Mouse (Mus musculus) forebrain, postnatal 0 days (tissue): ENCODE measurements around the gene Rab28. TPM values are rescaled to one million over a fixed set of nuclear protein-coding genes. Genes with fewer than 3 reads are reported as not detected.

Source experiments
- ATAC-seq: fragments of 200-750 bp; cut with Nextera tagmentation; 2 replicates; pipeline ENCODE4 v1.8.0; 2017; ENCODE audit warnings: mild to moderate bottlenecking, moderate library complexity
- DNase-seq: peaks from one replicate; pipeline ENCODE4 v3.0.0-alpha.2; 2015
- H3K27ac ChIP-seq: fragments of 300-500 bp; sonication (generic); 2 replicates; pipeline ENCODE4 v1.5.1; 2014; ENCODE audit warnings: low read depth, mild to moderate bottlenecking, antibody characterized with exemption, low read length, moderate library complexity, mixed read lengths
- H3K27me3 ChIP-seq: fragments of 300-500 bp; sonication (generic); 2 replicates; pipeline ENCODE4 v1.6.1; 2014; ENCODE audit warnings: mild to moderate bottlenecking, low read length, mixed read lengths; ENCODE audit not compliant: insufficient read depth
- H3K36me3 ChIP-seq: fragments of 300-500 bp; sonication (generic); 2 replicates; pipeline ENCODE4 v1.6.1; 2014; ENCODE audit warnings: mild to moderate bottlenecking, moderate library complexity; ENCODE audit not compliant: insufficient read depth
- H3K4me1 ChIP-seq: fragments of 300-500 bp; sonication (generic); 2 replicates; pipeline ENCODE4 v1.6.1; 2014; ENCODE audit warnings: antibody characterized with exemption; ENCODE audit not compliant: insufficient read depth
- H3K4me2 ChIP-seq: fragments of 300-500 bp; sonication (generic); 2 replicates; pipeline ENCODE4 v1.6.1; 2014; ENCODE audit warnings: low read depth, mild to moderate bottlenecking, moderate library complexity
- H3K4me3 ChIP-seq: fragments of 300-500 bp; sonication (generic); 2 replicates; pipeline ENCODE4 v1.5.1; 2014; ENCODE audit warnings: low read depth, low read length, mixed read lengths
- H3K9ac ChIP-seq: fragments of 300-500 bp; sonication (generic); 2 replicates; pipeline ENCODE4 v1.6.1; 2014; ENCODE audit warnings: mild to moderate bottlenecking
- H3K9me3 ChIP-seq: fragments of 300-500 bp; sonication (generic); 2 replicates; pipeline ENCODE4 v1.6.1; 2016; ENCODE audit warnings: low read length
- CTCF ChIP-seq: sonication (generic); IDR thresholded peaks from 2 replicates; pipeline ENCODE4 v1.5.1; 2016; ENCODE audit warnings: antibody characterized with exemption, control low read depth, low read depth
- WGBS: fragments of 180-500 bp; shearing (Covaris S2); extraction: QIAGEN DNeasy Blood & Tissue Kit; methylation state at CpG from one replicate; pipeline ENCODE4 v1.1.7; 2014; 5-methylcytosine and 5-hydroxymethylcytosine counted together
- polyA plus RNA-seq: library from polyadenylated mRNA; unstranded; fragments of >200 nt; fragmentation: Nextera tagmentation; extraction: Ambion mirVana; gene quantifications from 2 replicates; pipeline ENCODE4 v1.2.1, GENCODE M21; 2015
- total RNA-seq: library from RNA; depleted of rRNA; stranded (reverse); fragments of >200 nt; gene quantifications from 2 replicates; pipeline ENCODE4 v1.2.3, GENCODE M21; 2014; rRNA removed

Rab28 gene
- total RNA-seq (59.5 and 63.6 TPM in 2 replicates), polyA plus RNA-seq (40.5 and 48.5 TPM in 2 replicates)

GRCm38 (mm10) chr5:41708051-41708630, at the start of gene Rab28:
TSS of gene Rab28 (minus strand) at chr5:41708157.
- 2% methylated on average over 30 of the region's 34 CpGs for WGBS
- Histone ChIP-seq H3K9me3 (no peaks in the 10 kb centered on the region), H3K4me2 (peak within 1 kb of the TSS; percentile 94), H3K4me1 (peaks cover 4% of the 10 kb centered on the region; the same call in 1 of the 2 replicates), H3K27ac (peak within 1 kb of the TSS; percentile 89), H3K9ac (peak within 1 kb of the TSS; percentile 96), H3K27me3 (no peaks in the 10 kb centered on the region), H3K36me3 (no peaks in the 10 kb centered on the region), H3K4me3 (peak within 1 kb of the TSS; percentile 98)
- ATAC-seq = peak; percentile 97
- peak; percentile 98 for DNase-seq
- TF ChIP-seq CTCF = no peak; the same call in 1 of the 2 replicates

- ATAC-seq (no peak), DNase-seq (no peak)
- 4% methylated on average over 5 of the region's 5 CpGs for WGBS
- Histone ChIP-seq H3K4me3 (no peak overlapping the region), H3K27me3 (peaks cover 92% of the 10 kb centered on the region), H3K9ac (no peak overlapping the region), H3K36me3 (no peaks in the 10 kb centered on the region), H3K4me1 (no peaks in the 10 kb centered on the region), H3K9me3 (no peaks in the 10 kb centered on the region), H3K4me2 (no peak overlapping the region), H3K27ac (no peak overlapping the region)
- TF ChIP-seq CTCF = no peak
Observed at GRCm38 (mm10) chr5:41757338-41757737, 49.4 kb upstream of the Rab28 start.

GRCm38 (mm10) chr5:41756396-41756795, 48.4 kb upstream of the Rab28 start:
- 4% methylated on average over 4 of the region's 4 CpGs for WGBS
- ATAC-seq = no peak

GRCm38 (mm10) chr5:41755373-41755960, 47.5 kb upstream of the Rab28 start:
- Histone ChIP-seq H3K36me3 (no peaks in the 10 kb centered on the region), H3K27me3 (peaks cover 94% of the 10 kb centered on the region), H3K4me3 (no peak overlapping the region), H3K27ac (no peak overlapping the region), H3K4me2 (no peak overlapping the region), H3K9ac (no peak overlapping the region), H3K4me1 (no peaks in the 10 kb centered on the region), H3K9me3 (no peaks in the 10 kb centered on the region)
- TF ChIP-seq CTCF = no peak
- DNase-seq (no peak), ATAC-seq (no peak)
- under 1% methylated on average over 23 of the region's 23 CpGs for WGBS

More at GRCm38 (mm10) chr5:41756396-41756795, 48.4 kb upstream of the Rab28 start:
- TF ChIP-seq CTCF = no peak
- Histone ChIP-seq H3K4me2 (no peak overlapping the region), H3K4me3 (no peak overlapping the region), H3K9ac (no peak overlapping the region), H3K9me3 (no peaks in the 10 kb centered on the region), H3K27ac (no peak overlapping the region), H3K36me3 (no peaks in the 10 kb centered on the region), H3K27me3 (peaks cover 92% of the 10 kb centered on the region), H3K4me1 (no peaks in the 10 kb centered on the region)
- DNase-seq = no peak

- no peak overlapping the region for H3K4me2 ChIP-seq
- no peak overlapping the region for H3K4me3 ChIP-seq
- no peak overlapping the region for H3K27ac ChIP-seq
- WGBS = 1% methylated on average over 16 of the region's 16 CpGs
- no peaks in the 10 kb centered on the region for H3K9me3 ChIP-seq
- no peaks in the 10 kb centered on the region for H3K4me1 ChIP-seq
- ATAC-seq = no peak
- H3K36me3 ChIP-seq = no peaks in the 10 kb centered on the region
- no peak for DNase-seq
- peaks cover 97% of the 10 kb centered on the region for H3K27me3 ChIP-seq
- TF ChIP-seq CTCF = no peak
- no peak overlapping the region for H3K9ac ChIP-seq
Observed at GRCm38 (mm10) chr5:41754836-41755235, 46.9 kb upstream of the Rab28 start.

GRCm38 (mm10) chr5:41754226-41754775, 46.3 kb upstream of the Rab28 start:
- H3K27ac ChIP-seq = no peak overlapping the region

GRCm38 (mm10) chr5:41752721-41753120, 44.8 kb upstream of the Rab28 start:
- no peaks in the 10 kb centered on the region for H3K36me3 ChIP-seq
- TF ChIP-seq CTCF = no peak
- no peak overlapping the region for H3K4me3 ChIP-seq
- no peak overlapping the region for H3K9ac ChIP-seq
- 21% methylated on average over 4 of the region's 4 CpGs for WGBS
- no peak overlapping the region for H3K27ac ChIP-seq
- H3K27me3 ChIP-seq = peaks cover 100% of the 10 kb centered on the region
- H3K9me3 ChIP-seq = no peaks in the 10 kb centered on the region
- H3K4me1 ChIP-seq = no peaks in the 10 kb centered on the region
- ATAC-seq (no peak), DNase-seq (no peak)
- no peak overlapping the region for H3K4me2 ChIP-seq

More at GRCm38 (mm10) chr5:41754226-41754775, 46.3 kb upstream of the Rab28 start:
- Histone ChIP-seq H3K9ac (no peak overlapping the region), H3K27me3 (peaks cover 98% of the 10 kb centered on the region), H3K36me3 (no peaks in the 10 kb centered on the region), H3K4me1 (no peaks in the 10 kb centered on the region), H3K9me3 (no peaks in the 10 kb centered on the region), H3K4me3 (no peak overlapping the region), H3K4me2 (no peak overlapping the region)
- under 1% methylated on average over 17 of the region's 17 CpGs for WGBS
- no peak for TF ChIP-seq CTCF
- DNase-seq (no peak), ATAC-seq (no peak)
